Mouse (Mus musculus) ES-E14 (cell line): ENCODE measurements around the gene Sdf2l1.

Source experiments
- HCFC1 ChIP-seq: IDR thresholded peaks from 2 replicates; pipeline ENCODE4 v1.6.1; 2012; ENCODE audit warnings: low read length, inconsistent platforms, borderline replicate concordance; ENCODE audit not compliant: insufficient read depth
- MAFK ChIP-seq: IDR thresholded peaks from 2 replicates; pipeline ENCODE4 v1.6.1; 2014; ENCODE audit warnings: mild to moderate bottlenecking, low read depth, low read length, inconsistent platforms; ENCODE audit not compliant: insufficient read depth
- ZC3H11A ChIP-seq: IDR thresholded peaks from 2 replicates; pipeline ENCODE4 v1.6.1; 2012; ENCODE audit warnings: low read depth, mild to moderate bottlenecking, inconsistent platforms, low read length, borderline replicate concordance
- ZNF384 ChIP-seq: IDR thresholded peaks from 2 replicates; pipeline ENCODE4 v1.6.1; 2012; ENCODE audit warnings: low read depth, low read length, inconsistent platforms

GRCm38 (mm10) chr16:17150520-17151258 is 18.5 kb upstream of the Sdf2l1 start:
- TF ChIP-seq ZC3H11A (no peak), MAFK (no peak), ZNF384 (no peak), HCFC1 (no peak)
